Mouse (Mus musculus): ENCODE measurements at regions not wholly inside any gene's neighbourhood (a gene's known extent, or its start where the extent isn't known, plus 50 kb on each side); places are given as distances from the start of the nearest gene placed in this dataset.

DNA sequence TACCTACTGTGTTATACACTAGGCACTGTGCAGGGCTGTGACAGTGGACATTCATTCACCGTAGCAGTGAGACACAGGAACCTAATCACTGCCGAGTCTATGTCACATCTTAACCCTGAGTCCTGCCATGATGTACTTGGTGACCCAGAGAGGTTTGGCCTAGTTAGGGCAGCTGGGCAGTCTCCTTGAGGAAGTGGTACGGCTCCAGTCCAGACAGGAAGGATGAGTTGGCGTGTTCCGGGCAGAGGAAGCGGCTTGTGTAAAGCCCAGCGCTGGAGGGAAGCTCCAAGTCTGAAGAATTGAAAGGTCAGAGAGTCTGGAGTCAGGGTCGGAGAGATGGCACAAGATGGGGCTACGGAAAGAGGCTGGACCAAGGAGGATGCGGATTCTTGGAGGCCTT lies 99.4 kb upstream of the Smim15 start:
- DNase-seq (ENCODE audit: low read depth, low spot score): no peak

DNA sequence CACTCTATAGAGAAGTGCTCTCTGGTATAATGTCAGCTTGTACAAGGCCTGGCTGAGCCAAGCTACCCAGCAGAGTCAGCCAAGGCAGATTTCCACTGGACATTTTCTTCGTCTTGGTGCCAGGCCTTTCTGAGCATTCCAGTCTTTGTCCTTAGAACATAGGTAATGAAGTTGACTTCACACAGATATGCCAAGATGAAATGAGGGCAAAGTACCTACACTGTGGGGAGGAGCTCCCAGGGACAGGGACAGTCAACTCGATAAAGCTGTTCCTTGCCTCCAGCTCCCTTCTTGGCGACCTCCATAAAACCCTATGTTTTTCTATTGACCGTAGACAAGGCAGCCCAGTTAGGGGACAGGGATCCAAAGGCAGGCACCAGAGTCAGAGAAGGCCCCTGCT lies 101.3 kb upstream of the Smim15 start:
- DNase-seq (ENCODE audit: low read depth, low spot score): no peak

- no peak for DNase-seq (ENCODE audit: low read depth, low spot score)
Observed at GRCm38 (mm10) chr13:107942297-107942962, 101.8 kb upstream of the Smim15 start.

DNA sequence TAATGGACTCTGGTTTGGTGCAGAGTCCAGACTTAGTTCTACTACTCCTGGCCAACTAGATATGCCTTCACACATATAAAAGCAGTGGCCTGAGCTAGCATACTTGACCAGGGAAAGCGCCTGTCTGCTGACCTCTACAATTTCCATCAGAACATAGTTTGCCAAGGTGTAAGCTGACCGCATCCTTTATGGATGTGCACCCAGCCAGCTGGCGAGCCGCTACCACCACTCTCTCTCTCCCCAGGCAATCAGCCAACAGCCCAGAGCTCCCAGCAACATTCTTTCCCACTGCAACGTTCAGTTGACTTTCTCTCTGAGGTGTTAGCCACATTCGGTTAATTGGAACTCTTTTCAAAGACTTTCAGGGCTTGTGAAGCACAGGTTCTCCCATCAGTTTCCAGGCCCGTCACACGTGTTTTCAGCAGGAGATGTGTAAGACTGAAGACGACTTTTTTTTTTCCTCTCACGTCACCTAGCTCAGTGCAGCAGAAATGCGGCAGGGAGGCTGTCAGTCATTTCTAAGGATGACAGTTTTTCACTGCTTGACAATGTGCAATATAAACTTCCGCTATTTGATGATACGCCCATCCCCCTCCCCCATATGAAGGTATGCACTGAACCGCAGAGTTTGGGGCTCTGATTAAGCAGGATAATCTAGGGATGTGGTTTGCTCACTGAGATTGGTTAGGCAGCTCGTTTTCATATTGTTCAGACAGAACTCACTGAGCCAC lies 104.2 kb upstream of the Smim15 start:
- DNase-seq (ENCODE audit: low read depth, low spot score): no peak

DNA sequence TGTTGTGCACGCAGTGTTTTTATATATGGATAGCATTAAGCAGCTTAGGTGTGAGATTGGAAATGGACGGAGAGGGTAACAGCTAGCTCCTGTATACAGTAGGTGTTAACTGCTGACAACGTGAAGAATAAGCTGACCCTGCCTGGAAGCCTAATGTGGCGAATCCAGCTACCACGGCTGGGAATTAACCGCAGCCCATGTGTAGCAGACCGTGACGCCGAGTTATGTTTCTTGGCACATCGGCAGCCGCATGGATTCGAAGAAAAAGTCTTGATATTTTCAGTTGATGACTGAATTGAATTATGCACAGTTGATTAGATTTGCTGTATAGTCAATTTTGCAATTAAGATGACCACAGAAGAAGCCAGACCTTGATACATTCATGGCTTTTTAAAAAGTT lies 108.6 kb upstream of the Smim15 start:
- DNase-seq (ENCODE audit: low read depth, low spot score): no peak

DNA sequence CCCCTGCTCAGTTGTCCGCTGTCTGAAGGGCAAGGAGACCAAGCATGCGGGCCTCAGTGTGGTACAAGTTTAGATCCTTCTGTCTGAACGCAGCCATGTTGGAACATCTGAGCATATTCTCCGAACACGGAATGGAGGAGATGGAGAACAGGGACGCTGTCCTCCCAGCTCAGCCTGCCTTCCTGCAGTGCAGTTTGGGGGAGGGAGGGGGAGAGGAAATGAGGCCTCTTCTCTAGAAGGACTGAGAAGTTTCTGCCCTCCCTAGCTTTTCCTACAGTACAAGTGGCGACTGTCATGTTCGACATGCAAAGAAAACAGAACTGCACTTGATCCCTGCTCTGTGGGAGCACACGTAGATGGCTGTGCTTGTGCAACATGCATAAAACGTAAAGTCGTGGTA lies 109.6 kb upstream of the Smim15 start:
- DNase-seq (ENCODE audit: low read depth, low spot score): no peak

- DNase-seq (ENCODE audit: low read depth, low spot score): no peak
Observed at GRCm38 (mm10) chr13:107933598-107934571, 110.4 kb upstream of the Smim15 start.

DNA sequence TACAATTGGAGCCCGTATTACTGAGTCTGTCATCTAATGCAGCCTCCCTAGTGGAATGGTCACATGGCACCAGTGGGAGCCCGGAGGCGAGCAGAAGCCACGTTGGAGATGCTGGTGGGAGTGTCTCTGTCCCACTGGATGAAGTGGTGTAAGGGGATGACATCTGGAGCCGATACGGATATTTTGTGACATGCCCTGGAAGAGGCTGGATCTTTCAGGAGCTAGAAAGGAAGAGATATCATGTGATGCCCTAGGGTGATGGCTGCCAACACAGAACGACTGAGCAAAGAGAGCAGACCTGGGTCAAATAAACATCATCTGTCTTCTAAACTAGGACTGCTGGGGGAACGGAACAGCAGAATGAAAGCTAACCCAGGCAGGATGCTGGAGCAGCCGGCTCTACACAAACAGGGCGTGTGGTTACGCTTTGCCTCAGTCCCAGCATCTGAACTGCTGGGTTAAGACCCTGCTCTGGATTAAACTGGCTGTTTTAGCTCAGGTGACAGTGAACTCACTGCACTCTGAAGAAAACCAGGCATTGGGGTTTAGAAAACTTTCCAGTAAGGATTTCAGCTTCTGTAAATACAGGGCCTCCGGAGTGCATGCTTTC lies 111.7 kb upstream of the Smim15 start:
- no peak for DNase-seq (ENCODE audit: low read depth, low spot score)

DNA sequence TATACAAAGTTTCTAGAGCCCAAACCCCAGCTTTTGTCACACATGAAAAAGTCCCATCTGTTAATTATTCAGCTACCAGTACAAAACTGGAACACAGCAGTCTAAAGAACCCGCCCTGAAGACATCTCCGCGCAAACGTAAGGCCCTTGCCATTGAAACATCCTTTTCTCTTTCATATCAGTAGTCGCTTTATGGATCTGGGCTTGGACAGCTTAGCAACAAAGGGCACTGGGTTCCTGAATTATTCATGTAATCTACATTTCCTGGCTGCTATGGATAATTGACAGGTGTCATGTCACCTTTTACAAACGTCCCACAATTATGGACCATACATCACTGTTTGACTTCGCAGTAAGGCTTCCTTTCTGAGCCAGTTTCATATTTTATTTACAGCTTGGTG lies 113.0 kb upstream of the Smim15 start:
- DNase-seq (ENCODE audit: low read depth, low spot score): no peak

DNA sequence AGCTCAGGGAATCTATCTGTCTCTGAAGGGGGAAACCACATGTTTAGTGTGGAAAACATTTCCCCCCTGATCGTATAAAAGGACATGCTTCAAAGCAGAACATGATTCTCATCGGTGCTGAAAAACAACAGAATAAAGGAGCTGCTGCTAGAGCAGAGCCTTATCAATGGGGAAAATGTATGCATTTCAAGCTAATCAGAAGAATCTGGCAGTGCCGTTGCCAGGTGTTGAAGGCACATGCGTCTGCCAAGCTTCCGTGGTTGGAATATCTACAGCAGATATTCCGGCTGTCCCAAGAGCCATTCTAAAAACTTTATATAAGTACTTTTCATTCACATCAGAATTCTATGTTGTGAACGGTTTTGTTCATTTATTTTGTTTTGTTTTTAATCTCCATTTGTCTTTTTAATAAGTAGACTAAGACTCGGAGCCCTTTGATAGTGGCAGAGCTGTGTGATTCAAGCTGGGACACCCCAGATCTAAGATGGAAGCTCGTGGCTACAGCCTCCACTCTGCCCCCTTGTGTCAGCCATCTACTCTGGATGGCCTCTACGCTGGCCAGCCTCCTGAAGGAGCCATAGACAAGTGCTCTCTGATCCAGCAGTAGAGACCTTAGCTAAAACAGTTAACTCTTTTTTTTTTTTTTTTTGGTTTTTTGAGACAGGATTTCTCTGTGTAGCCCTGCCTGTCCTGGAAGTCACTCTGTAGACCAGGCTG lies 116.6 kb upstream of the Smim15 start:
- DNase-seq (ENCODE audit: low read depth, low spot score): peak; percentile 47

DNA sequence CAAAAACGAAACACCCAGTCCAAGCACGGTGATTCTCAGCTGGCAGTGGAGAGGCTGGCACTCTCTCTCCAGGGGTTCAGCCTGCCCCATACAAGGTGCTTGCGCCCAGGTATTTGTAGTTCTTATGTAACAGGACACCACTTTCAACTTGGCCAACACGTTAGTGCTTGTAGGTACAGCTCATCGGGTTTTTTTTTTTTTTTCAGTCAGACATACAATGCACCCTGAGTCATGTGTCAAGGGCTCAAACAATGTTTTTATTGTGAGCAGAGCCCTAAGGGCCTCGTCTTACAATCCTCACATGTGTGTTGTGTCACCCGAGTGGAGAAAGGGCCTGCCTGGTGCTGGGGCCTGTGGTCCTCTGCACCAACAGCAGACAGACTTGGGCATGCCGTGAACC lies 118.8 kb upstream of the Smim15 start:
- no peak for DNase-seq (ENCODE audit: low read depth, low spot score)

DNA sequence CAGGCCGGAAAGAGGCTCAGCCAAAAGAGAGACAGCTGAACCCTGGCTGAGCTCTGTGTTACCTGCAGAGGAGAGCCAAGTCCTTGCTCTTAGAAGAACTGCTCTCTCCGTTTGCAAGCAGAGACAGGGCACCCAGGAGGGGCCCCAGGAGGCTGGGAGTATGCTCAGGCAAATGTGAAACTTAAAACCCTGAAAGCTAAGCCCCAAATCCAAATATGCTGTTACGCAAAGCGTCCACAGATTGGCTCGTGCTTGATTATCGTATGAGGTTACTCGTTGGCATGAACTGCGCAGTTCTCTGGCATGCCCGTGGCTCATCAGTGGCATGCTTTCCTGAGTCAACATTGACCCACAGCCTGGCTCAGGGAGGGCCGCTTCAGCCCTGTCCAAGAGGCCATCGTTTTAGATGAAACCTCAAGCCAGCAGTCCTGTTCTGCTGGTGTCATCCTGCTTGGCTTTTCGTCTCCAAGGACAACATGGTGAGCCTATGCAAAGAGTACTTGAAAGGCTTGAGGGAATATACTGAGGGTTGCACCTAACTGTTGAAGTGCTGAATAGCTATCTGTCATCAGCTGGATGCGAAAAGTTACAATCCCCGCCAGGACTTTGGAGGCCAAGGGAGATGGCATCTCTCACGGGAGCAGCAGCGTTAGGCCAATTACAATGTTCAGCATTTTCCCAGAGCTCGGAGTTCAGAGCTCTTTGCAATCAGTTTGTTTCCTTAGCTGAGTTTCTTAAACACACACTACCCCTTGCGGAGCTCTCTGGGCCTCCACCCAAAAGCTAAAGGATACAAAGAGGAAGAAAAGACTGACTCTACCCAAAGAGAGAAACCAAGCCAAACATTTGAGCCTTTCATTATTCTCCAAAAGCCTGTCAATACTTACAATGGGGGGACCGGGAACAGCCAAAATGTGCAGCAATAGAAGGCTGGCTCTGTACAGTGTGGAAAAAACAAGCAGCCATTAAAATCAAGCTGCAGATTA lies 120.8 kb upstream of the Smim15 start:
- no peak for DNase-seq (ENCODE audit: low read depth, low spot score)

GRCm38 (mm10) chr13:107919403-107919802 lies 124.8 kb upstream of the Smim15 start:
- DNase-seq (ENCODE audit: low read depth, low spot score): no peak

DNA sequence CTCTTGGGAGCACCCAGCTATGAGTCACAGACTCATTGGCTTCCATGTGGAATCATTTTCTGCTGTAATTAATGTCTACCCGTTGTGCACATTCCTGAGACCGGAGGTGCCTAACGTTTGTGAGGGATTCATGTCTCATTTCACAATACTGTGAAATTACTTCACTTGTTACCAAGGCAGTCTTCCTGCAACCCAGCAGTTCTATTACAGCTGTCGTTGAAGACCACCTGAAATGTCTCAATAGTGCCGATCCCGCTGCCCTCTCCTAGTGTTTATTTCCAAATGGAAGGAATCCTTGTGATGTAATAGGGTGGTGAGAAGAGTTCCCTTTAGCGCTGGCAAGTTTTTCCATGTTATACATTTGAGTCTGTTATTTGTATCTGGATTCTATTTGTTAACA lies 125.8 kb upstream of the Smim15 start:
- no peak for DNase-seq (ENCODE audit: low read depth, low spot score)

DNA sequence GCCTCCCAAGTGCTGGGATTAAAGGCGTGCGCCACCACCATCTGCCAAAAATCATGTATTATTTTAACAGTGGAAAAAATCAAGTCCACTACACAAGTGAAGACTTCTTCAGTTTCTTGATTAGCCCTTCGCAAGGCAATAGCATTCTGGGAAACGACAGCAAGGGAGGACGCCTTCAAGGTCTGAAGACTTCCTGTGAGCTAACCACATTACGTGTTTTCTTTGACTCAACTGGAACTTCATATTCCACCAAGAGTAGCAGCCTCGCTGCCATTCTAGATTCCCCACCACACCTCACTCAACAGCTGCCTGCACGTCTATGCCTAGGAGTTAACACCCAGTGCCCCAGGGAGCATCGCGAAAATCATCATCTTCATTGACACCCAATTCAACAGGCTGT lies 126.2 kb upstream of the Smim15 start:
- no peak for DNase-seq (ENCODE audit: low read depth, low spot score)

GRCm38 (mm10) chr13:107917564-107917963 lies 126.7 kb upstream of the Smim15 start:
- no peak for DNase-seq (ENCODE audit: low read depth, low spot score)

- no peak for DNase-seq (ENCODE audit: low read depth, low spot score)
Observed at GRCm38 (mm10) chr13:107910125-107910524, 134.1 kb upstream of the Smim15 start.

DNA sequence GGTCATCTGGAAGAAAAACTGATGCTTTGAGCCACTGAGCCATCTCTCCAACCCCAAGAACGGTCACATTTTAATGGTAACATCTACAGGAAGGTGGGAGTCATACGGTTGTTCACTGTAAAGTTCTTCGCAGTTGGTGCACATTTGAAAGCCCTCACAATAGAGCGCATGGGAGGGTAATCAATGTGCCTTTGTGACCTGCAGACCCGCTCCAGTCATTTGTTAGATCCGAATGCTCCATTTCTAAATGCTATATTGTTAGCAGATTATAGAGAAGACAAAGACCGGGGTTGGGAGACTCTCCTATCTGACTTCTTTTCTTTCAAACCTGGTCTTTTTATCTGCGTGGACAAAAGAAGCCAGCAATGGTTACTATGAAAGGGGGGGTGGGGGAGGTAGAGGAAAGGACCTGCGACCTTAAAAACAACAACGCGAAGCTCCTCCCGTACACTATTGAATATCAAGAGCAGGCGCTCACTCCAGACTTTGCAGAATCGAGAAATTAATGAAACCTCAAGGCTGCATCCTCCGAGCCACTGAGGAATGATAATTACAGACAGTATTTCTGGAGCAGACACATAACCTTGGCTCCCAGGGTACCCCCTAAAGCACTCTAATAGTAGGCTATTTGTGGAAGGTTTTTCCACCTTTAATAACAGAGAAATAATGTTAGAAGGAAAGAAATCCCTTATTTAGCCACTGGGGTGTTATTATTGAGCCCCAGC lies 134.7 kb upstream of the Smim15 start:
- no peak for DNase-seq (ENCODE audit: low read depth, low spot score)

- DNase-seq (ENCODE audit: low read depth, low spot score): no peak
Observed at GRCm38 (mm10) chr13:107907966-107908365, 136.3 kb upstream of the Smim15 start.
